Mouse (Mus musculus) yolk sac, embryonic 10.5 days (tissue): Measurements from ENCODE around the gene Kcnma1.

ENCODE experiments used
- DNase-seq: peaks from one replicate; pipeline ENCODE4 v3.0.0-alpha.2; 2017; ENCODE audit warnings: low spot score

The Kcnma1 gene

DNA sequence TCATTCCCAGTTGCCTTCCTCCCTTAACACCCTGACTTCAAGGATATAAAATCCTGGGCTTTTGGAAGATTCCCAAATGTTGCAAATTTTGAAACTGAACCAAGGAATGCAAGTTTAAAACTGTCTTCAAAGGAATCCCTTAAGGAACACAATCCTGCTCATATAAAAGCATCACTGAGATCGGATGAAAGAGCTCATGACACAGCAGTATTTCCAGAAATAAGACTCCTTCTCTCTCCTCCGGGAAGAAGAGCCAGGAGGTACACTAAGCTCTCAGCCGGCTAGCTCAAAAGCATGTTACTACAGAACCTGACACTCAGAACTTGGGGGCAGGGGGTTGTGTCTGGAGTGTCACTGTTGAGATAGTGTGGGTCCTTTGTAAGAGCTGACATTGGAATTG, 325.8 kb downstream of the Kcnma1 start:
- DNase-seq = no peak

DNA sequence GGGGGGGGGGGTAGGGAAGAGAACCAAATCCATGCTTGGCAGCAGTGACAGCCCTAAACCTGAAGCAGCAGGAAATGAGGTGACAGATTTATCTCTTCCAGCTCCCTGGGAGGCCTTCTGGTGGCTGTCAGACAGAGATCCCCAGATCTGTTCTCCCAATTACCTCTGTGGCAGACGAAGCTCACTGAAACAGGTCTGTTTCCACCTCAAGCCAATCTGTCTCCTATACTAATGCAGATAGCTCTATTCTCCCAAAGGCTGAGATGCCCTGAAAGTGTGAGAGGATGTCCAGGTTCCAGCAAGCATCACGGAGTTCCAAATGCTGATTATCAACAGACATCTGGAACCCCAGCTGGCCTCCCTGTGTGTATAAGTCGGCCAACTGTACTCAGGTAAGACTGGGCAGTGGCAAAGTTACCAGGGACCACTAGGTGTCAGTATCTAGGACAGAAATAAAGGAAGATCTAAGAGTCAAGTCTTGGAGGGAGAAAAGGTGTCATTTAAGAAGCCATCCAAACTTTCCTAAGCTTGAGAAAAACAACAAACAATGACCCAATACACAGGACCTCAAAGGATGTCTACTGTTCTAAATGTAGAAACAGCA, 329.7 kb downstream of the Kcnma1 start:
- DNase-seq = no peak

DNA sequence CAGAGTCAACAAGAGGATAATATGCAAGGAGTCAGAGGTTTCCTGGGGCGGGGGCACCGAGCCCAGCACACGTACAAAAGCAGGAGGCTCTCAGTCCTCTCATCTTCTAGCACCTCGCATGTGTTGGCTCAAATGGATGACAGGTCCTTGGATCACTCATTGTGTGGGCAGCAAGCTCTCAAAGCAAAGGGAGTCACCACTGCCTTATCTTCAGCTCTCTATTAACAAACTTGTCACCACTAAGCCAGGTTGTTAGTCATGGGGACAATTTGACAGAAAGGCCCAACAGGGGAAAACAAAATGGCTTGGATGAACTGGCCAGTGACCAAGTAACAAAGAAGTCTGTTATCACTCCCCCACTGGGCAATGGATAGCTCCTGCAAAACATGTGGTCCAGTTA, 331.5 kb downstream of the Kcnma1 start:
- DNase-seq = no peak

DNA sequence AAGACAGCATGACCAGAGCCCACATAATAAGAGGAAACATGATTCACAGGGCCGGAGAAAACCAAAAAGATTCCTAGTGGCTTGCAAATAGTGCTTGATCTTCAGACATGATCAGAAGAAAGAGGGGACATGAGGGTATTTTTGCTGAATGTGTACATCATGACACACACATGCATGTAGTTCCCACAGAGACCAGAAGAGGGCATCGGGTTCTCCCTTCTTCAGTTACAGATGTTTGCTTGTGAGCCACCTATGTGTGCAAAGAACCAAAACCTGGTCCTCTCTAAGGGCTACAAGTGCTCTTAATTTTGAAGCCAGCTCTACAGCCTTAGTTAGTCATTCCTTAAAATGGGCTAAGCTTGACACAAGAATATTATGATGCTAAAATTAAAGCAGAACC, 334.9 kb downstream of the Kcnma1 start:
- DNase-seq = no peak

DNA sequence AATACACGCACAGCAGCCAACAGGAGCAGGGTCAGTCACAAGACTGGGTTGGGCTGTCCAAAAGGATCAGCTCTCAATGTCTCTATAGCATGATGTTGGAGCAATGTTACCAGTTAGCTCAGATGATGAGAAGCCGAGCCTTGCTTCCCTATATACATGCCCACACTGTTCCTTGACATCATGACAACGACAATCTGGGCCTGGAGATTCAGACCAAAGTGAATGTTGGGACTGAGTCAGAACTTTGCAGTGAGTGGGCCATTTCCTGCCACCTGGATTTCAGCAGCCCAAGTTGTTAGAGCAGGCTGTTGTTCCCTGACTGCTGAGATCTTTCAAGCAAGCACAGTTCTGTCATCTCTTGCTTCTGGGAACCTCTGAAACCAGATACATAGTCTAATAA, 347.9 kb downstream of the Kcnma1 start:
- no peak for DNase-seq

DNA sequence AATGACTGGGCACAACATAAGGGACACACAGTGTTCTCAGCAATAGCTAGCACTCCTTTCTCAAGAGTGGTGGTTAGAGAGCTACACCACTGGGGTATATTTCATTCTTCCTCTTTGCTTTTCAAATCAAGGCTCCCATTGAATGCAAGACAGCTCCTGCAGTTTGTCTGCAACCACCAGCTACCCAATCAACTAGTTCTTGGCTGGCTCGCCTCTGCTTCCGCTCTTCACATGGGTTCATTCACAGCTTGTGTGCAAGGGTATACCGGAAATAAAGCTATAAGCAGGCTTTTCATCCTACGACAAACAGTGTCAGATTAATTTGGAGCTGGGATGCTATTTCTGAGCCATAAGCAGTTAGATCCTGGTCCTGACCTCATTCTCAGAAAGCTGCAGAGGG, 362.6 kb downstream of the Kcnma1 start:
- DNase-seq = no peak

DNA sequence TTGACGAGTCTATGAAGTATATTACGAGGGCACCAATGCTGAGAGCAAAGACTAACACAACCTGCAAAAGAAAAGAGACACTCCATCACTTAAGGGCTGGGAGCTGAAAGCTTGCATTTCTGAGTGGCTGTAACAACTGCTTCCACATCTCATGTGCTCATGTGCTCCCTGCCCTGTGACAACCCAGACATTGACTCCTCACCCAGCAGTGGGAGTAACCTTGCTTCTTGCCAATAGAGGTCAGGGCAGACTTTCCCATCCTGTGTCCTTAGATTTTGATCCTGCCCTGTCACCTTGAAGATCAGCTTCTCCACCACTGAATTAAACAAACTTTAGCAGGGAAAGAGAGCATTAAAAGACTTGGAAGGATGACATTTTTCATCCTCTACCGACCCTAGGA, 364.2 kb downstream of the Kcnma1 start:
- DNase-seq = no peak

DNA sequence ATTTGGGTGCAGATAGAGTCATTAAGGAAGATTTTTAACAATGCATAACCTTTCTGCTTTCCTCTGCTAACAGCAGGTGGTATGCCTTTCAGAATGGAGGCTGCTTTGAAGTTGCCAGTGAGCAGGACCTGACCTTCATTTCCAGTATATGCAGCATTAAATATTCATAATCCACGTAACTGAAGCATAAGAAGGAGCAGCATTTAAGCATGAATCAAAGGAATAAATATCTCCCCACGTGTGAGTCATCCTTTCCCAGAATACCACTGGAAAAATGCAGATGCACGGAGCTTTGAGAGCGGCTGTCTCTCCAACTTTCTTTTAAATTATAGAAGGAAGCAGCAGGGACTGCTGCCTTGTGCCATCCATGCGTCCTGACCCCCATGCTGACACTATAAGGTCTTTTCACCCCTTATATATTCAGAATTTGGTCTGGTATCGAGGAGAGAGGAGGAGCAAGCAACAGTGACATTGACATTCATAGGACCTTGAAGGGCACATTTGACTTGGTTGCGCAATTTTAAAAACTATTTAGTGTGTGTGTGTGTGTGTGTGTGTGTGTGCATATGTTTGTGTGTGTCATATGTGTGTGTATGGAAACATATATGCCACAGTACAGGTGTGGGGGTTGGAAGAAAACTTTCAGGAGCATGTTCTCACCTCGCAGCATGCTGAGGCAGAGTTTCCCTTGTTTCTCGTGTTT, 368.8 kb downstream of the Kcnma1 start:
- no peak for DNase-seq

DNA sequence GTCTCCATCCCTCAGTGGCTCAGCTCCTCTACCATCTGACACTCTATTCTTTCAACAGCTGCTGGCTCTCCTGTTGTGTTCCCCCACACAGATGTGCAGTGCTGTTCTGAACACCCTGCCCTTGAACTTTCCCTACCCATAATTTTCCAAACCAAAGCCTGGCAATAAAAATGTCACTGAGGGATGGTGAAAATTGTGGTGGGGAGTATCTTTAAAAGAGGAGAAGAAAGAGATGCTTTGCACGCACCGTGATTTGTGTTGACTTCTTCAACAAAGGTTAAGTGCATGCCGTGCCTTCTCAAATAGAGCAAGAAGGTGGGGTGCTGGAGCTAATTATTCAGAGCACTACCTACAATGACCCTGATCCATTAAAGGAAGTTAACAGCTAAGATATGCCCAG, 371.1 kb downstream of the Kcnma1 start:
- no peak for DNase-seq

DNA sequence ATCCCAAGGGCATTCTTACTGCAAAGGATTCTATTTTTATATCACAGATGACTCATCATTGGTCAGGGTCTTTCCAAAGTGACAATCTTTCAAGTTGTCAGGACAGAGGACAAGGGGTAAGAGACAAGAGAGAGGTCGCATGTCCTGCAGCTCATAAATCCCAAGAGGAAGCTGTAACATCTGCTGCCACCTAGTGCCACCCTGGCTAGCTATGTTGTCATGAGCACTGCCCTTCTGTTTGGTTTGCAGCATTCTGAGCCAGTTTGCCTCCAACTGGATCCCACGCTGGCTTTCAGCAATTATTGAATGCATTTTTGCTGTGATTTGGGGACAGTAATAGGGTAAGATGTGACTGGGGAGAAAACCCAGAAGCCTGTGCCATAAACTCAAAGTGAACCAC, 373.6 kb downstream of the Kcnma1 start:
- DNase-seq = no peak

DNA sequence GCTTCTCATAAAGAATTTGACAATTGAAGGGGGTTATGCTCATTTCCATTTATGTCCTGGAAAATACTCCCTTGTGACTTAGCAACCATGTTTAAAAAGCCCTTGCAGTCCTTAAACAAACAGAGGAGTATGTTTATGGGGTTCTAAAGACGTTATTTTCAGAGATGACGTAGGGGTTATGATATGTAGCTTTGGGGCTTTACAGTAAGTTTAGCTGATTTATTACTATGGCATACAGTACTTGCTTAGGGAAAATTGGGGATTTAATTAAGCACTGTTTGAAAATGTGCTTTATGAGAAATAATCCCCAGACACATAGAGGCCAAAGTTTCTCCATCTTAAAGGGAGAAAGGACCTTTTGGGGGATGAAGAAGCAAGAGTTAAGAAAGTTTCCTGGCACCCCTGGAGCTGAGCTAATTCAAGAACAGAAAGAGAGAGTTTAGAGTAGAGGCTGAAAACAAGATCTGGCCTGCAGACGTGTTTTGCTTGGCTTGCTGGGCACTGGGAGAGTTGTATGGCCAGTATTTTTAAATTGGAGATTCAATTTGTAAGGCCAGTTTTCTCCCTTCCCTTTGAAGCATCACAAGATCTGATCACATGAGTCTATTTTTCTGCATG, 376.1 kb downstream of the Kcnma1 start:
- no peak for DNase-seq

DNA sequence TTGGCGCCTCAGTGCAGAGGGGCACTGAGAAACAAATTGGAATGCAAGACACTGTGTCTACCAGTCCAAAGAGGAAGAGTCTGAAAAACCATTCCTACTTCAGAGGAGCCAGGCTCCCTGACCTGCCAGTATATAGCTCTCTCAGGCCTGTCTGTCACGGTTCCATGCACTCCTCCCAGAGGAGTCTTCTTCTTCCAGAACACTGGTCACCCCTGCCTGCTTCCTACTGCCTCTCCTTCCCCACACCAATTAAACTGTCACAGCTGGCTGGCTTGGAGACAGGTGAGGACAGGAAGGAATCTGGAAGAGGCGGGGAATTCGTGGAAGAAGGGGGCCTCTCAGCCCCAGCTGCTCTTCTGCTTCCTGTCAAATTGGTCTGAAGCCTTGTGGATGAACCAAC, 378.4 kb downstream of the Kcnma1 start:
- no peak for DNase-seq

DNA sequence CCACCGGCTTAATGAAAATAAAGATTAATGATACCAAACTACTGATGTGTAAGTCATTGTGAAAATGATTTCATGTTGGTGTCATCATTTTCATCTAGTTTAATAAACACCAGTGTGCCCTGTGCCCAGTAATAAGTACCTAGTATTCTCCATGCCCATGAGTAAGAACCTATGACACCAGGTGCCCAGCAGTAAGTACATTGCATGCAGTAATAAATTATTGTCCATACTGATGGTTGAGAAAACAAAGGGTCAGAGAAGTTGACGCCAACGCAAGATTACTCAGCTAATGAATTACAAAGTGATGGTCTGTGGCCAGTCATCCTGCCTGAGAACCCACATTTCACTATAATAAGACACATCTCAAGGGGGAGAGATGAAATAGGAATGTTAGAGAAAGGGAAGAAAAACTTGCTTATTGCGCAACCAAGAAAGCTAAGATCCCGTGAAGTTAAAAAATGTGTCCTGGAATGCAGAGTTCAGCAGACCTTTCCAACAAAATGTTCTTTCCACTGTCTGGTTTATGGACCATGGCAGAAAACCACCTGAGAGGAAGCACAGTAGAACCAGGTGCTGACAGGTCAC, 381.2 kb downstream of the Kcnma1 start:
- DNase-seq = no peak

DNA sequence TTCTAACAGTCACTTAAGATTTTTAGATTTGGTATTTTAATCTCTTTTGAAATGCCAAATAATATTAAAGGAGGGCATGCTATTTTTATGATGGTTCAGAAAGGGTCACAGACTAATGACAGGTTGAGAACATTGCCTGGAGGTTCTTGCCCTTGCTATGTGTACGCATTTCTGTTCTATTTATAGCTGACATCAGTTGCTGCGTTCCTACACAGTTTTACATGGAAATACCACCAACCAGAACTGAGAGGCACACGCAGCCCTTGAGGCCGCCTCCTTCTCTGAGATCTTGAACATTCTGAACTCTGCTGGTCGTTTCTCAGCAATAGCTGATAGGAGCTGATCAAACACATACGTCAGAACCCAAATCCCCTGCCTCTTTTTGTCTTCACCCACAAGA, 387.4 kb downstream of the Kcnma1 start:
- no peak for DNase-seq

DNA sequence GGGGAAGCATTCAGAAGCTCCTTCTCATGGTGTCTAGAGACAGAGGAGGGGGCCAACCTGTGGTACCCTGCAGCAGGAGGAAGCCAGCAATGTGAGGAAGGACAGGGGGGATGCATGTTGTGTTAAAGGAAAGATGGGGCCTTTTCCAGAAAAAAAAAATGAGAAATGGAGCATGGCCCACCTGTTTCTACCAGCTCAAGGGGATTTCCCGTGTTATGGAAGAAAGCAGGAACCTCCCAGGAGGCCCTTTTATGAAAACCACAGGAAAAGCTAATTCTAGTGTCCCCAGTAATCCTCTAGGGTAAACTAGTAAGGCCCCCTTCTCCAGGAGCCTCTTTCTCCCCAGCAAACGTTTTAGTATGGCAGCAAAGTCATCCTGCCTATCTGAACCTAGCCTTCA, 388.2 kb downstream of the Kcnma1 start:
- no peak for DNase-seq

DNA sequence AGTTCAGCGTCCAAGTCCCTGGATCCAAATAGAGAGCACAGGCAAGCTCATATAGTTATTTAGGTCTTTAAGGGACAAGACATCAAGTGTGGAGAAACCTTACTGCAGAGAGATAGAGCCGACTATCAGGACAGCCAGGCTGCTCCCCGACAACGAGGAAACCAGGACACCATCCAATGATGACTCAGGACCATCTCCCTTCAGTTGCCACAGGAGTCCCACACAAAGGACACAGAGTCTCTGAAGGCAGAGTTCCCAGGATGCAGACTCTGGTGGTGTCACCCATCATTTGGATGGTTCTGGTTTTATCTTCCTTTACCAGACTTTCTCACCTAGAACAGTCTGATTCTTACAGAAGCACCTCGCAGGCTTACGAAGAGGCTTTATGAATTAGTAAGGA, 388.9 kb downstream of the Kcnma1 start:
- DNase-seq = no peak

DNA sequence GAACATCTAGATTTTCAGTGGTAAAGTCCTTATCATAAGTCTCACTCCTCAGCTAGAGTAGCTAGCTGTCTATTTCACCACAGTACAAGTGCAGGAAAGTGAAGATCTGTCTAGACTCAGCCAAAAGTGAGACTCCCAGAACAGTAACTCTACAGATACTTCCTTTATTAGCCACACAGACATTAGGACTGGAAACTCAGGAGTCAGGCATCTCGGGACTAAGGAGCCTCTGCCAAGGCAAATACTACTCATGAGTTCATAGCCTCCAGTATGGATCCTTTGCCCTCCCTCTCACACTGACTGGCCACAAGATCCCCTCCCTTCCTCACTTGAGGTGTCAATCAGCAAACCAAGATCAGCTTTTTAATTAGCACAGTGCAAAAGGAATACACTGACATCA, 389.8 kb downstream of the Kcnma1 start:
- DNase-seq = no peak

DNA sequence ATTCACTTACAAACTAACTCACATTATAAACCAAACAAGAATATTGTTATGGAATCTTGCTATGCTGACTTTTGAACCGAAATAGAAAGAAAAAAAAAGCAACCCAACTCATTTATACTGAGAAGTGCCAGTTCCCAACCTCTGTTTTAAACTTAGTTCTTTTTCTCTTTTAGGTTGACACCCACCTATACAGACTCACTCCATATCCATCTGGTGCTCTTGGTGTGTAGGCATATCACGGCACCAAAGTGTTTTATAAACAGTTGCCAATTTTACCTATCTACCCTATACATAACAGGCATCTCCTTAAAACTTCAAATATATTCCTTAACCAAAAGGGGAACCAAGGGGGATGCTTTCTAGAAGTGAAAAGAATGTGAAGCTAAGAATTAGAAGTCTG, 393.6 kb downstream of the Kcnma1 start:
- no peak for DNase-seq

DNA sequence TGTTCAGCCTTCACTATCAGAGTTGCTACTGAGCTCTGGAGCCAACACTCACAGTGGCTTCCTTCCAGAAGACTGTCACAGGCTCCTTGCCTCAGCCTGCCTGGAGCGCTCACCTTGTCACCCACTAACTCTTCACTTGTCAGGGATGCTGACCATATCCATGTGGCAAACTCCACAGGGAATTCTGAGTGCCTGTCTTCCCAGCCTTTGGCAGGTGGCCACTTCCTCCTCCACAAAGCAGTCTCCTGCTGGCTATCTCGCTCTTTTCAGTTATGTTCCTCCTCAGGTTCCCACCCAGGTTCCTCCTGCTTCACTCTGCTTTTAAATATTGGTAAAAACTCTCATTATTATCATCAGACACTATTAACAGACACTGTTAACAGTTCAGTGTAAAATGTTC, 395.3 kb downstream of the Kcnma1 start:
- no peak for DNase-seq

DNA sequence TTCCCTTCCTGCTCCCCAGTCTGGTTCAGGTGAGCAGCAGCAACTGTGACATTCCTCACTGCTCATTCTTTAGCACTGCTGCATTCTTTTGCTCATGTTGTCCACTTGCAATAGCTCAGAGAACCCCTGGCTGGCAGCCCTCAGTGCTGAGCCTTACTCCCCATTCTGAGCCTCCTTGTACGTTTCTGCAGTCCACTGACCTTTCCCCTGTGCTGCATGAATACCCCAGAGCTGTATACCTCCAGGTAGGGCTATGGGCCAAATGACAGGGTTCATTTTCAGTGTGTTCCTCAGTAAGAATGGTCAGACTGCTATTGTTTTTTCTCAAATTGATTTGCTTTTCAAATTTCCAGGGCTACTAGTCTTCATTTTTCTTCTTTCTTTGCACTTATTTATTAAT, 396.2 kb downstream of the Kcnma1 start:
- DNase-seq = no peak

DNA sequence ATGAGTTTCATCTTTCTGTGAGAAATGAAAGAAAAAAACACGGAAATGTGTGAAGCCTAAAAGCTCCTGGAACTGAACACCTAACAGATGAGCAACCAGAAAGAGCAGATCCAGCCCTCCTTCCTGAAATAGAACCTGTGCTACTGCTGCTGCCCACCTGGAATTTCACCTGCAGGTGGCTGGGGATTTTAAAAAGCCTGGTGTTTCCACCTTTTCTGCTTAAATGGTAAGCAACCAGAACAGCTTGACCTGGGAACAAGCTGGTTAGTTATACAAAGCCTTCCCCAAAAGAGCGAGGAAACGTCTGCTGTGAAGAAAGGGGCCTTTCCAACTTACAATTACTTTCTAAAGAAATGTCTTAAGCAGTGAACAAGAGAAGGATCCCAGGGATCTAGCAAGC, 404.2 kb downstream of the Kcnma1 start:
- DNase-seq = no peak

DNA sequence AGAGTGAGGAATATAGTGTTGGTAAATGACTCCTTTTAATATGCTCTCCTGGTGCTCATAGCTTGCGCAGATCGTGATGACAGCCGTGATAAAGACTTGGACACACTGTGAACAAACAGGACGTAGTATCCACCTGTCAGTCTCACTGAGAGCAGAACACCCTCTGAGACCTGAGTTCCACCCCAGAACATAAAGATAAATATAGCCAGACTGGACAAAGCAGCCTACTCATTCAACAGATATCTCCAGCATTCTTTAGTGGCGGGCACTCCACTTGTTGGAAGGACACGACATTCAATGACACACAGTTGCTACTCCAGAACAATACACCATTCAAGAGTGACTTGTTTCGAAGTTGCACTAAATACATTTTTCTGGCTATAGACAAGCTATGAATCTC, 408.6 kb downstream of the Kcnma1 start:
- DNase-seq = no peak

DNA sequence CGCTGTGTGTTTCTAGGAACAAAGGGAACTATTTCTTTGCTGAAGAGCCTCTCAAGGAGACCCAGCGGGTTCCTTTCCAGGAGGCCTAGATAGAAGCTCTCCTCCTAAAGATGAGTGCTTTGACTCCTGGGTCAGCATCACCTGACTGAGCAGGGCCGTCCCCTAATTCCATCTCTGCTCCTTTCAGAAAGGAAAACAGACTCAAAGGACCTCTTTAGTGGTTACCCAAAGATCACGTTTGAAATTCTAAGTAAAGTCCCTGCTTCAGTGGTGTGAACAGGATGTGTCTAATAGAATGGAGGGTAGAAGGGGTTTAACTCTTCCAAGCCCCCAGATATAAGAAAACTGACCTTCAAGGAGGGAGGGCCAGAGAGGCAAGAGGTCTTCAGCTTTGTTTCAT, 411.4 kb downstream of the Kcnma1 start:
- no peak for DNase-seq

DNA sequence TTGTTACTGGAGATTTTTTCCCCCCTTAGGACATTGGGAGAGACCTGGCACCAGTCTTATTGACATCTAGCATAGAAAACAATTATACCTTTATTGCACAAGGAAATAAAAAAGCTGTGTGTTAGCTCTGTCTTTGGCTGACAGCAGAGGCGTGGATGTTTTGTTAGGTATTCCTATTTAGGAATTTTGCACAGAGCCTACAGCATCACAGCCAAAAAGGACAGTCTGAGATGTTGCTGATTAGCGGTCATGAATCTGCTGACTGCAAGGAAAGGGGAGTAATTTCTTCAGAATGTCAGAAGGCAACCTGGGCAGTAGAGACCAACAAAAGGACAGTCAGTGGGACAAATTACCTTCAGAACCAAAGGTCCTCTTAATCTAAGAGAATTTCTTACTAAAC, 412.2 kb downstream of the Kcnma1 start:
- DNase-seq = no peak
